Mouse (Mus musculus) activated CD4-positive, CD25-positive, alpha-beta regulatory T cell, adult 4 months (primary cell): ENCODE data around the gene Tmco1. TPM values are rescaled to one million over a fixed set of nuclear protein-coding genes. Genes with fewer than 3 reads are reported as not detected.
A peak's percentile ranks its signal among the peaks of the same experiment; 100 is the strongest.

Experiments used
- ATAC-seq: one replicate; pipeline ENCODE4 v1.8.0; 2017
- polyA plus RNA-seq, 2 experiments: library from polyadenylated mRNA; unstranded; fragments of 100-300 nt; shearing (Covaris generic); gene quantifications; one replicate each; pipeline ENCODE4 v1.2.1; 2017

Gene Tmco1
- polyA plus RNA-seq, result 100 to 1,000 TPM in 1 of 2 experiments, 10 to 100 TPM in 1; 94.8 to 120 TPM

- peak; percentile 98 for ATAC-seq
Measured at GRCm38 (mm10) chr1:167308261-167309054, at the start of gene Tmco1. TSS of gene Tmco1 (plus strand) at chr1:167308378.

GRCm38 (mm10) chr1:167259702-167260101, 48.5 kb upstream of the Tmco1 start:
- no peak for ATAC-seq

- ATAC-seq, result no peak
Measured at GRCm38 (mm10) chr1:167261750-167262149, 46.4 kb upstream of the Tmco1 start.

GRCm38 (mm10) chr1:167262489-167263041, 45.6 kb upstream of the Tmco1 start:
- ATAC-seq, result no peak

- ATAC-seq, result no peak
Measured at GRCm38 (mm10) chr1:167265366-167265765, 42.8 kb upstream of the Tmco1 start.

- no peak for ATAC-seq
Measured at GRCm38 (mm10) chr1:167266720-167267119, 41.5 kb upstream of the Tmco1 start.

GRCm38 (mm10) chr1:167268360-167269063, 39.7 kb upstream of the Tmco1 start:
- no peak for ATAC-seq

- ATAC-seq, result peak; percentile 49
Measured at GRCm38 (mm10) chr1:167269350-167269811, 38.8 kb upstream of the Tmco1 start.

GRCm38 (mm10) chr1:167269856-167270270, 38.3 kb upstream of the Tmco1 start:
- ATAC-seq, result peak; percentile 7

- peak; percentile 49 for ATAC-seq
Measured at GRCm38 (mm10) chr1:167270342-167271111, 37.7 kb upstream of the Tmco1 start.

GRCm38 (mm10) chr1:167271304-167271703, 36.9 kb upstream of the Tmco1 start:
- no peak for ATAC-seq

- ATAC-seq, result no peak
Measured at GRCm38 (mm10) chr1:167271841-167272240, 36.3 kb upstream of the Tmco1 start.

- peak; percentile 17 for ATAC-seq
Measured at GRCm38 (mm10) chr1:167273380-167274163, 34.6 kb upstream of the Tmco1 start.

- peak; percentile 8 for ATAC-seq
Measured at GRCm38 (mm10) chr1:167274646-167275390, 33.4 kb upstream of the Tmco1 start.

- no peak for ATAC-seq
Measured at GRCm38 (mm10) chr1:167278395-167278794, 29.8 kb upstream of the Tmco1 start.

- no peak for ATAC-seq
Measured at GRCm38 (mm10) chr1:167279160-167279715, 28.9 kb upstream of the Tmco1 start.

GRCm38 (mm10) chr1:167280061-167280460, 28.1 kb upstream of the Tmco1 start:
- ATAC-seq, result peak; percentile 8

GRCm38 (mm10) chr1:167282112-167282511, 26.1 kb upstream of the Tmco1 start:
- ATAC-seq, result no peak

- no peak for ATAC-seq
Measured at GRCm38 (mm10) chr1:167282768-167283167, 25.4 kb upstream of the Tmco1 start.

GRCm38 (mm10) chr1:167283441-167284257, 24.5 kb upstream of the Tmco1 start:
- ATAC-seq, result peak; percentile 38
